Mouse (Mus musculus): ENCODE results near the gene Dab2ip.

Dab2ip gene

GRCm38 (mm10) chr2:35713460-35713859, 155.4 kb downstream of the Dab2ip start:
- in situ Hi-C loops (cut with MboI, MseI) = no loop called here

GRCm38 (mm10) chr2:35714742-35715167, 156.7 kb downstream of the Dab2ip start:
- in situ Hi-C loops (cut with MboI, MseI) = no loop called here

GRCm38 (mm10) chr2:35715485-35715884, 157.4 kb downstream of the Dab2ip start:
- in situ Hi-C loops (cut with MboI, MseI) = no loop called here

GRCm38 (mm10) chr2:35716175-35716574, 158.1 kb downstream of the Dab2ip start:
- in situ Hi-C loops (cut with MboI, MseI) = no loop called here

GRCm38 (mm10) chr2:35718003-35718500, 160.0 kb downstream of the Dab2ip start:
- in situ Hi-C loops (cut with MboI, MseI) = no loop called here

- in situ Hi-C loops (cut with MboI, MseI) = no loop called here
Observed at GRCm38 (mm10) chr2:35718662-35719061, 160.6 kb downstream of the Dab2ip start.

GRCm38 (mm10) chr2:35719230-35720005, 161.4 kb downstream of the Dab2ip start:
- in situ Hi-C loops (cut with MboI, MseI) = no loop called here

- in situ Hi-C loops (cut with MboI, MseI) = no loop called here
Observed at GRCm38 (mm10) chr2:35720104-35720503, 162.0 kb downstream of the Dab2ip start.

GRCm38 (mm10) chr2:35720550-35720949, 162.5 kb downstream of the Dab2ip start:
- in situ Hi-C loops (cut with MboI, MseI) = no loop called here

- in situ Hi-C loops (cut with MboI, MseI) = no loop called here
Observed at GRCm38 (mm10) chr2:35720956-35721355, 162.9 kb downstream of the Dab2ip start.

GRCm38 (mm10) chr2:35722821-35723220, 164.8 kb downstream of the Dab2ip start:
- in situ Hi-C loops (cut with MboI, MseI) = no loop called here

GRCm38 (mm10) chr2:35723267-35723666, 165.2 kb downstream of the Dab2ip start:
- in situ Hi-C loops (cut with MboI, MseI) = no loop called here

- in situ Hi-C loops (cut with MboI, MseI) = no loop called here
Observed at GRCm38 (mm10) chr2:35723691-35724090, 165.6 kb downstream of the Dab2ip start.

- in situ Hi-C loops (cut with MboI, MseI) = loop anchor here (25.0 kb wide), 1 partner anchor 641 kb away; no protein-coding TSS in a partner anchor
Observed at GRCm38 (mm10) chr2:35728633-35729032, 170.6 kb downstream of the Dab2ip start.

- in situ Hi-C loops (cut with MboI, MseI) = loop anchor here (25.0 kb wide), 1 partner anchor 642 kb away; no protein-coding TSS in a partner anchor
Observed at GRCm38 (mm10) chr2:35729077-35730065, 171.3 kb downstream of the Dab2ip start.

- in situ Hi-C loops (cut with MboI, MseI) = loop anchor here (25.0 kb wide), 1 partner anchor 645 kb away; no protein-coding TSS in a partner anchor
Observed at GRCm38 (mm10) chr2:35731671-35732449, 173.8 kb downstream of the Dab2ip start.

GRCm38 (mm10) chr2:35735001-35735400, 176.9 kb downstream of the Dab2ip start:
- in situ Hi-C loops (cut with MboI, MseI) = loop anchor here (25.0 kb wide), 1 partner anchor 648 kb away; no protein-coding TSS in a partner anchor

GRCm38 (mm10) chr2:35736061-35736460, 178.0 kb downstream of the Dab2ip start:
- in situ Hi-C loops (cut with MboI, MseI) = loop anchor here (25.0 kb wide), 1 partner anchor 649 kb away; no protein-coding TSS in a partner anchor

- in situ Hi-C loops (cut with MboI, MseI) = loop anchor here (25.0 kb wide), 1 partner anchor 650 kb away; no protein-coding TSS in a partner anchor
Observed at GRCm38 (mm10) chr2:35737467-35738027, 179.5 kb downstream of the Dab2ip start.

GRCm38 (mm10) chr2:35739669-35740254, 181.7 kb downstream of the Dab2ip start:
- in situ Hi-C loops (cut with MboI, MseI) = loop anchor here (25.0 kb wide), 1 partner anchor 652 kb away; no protein-coding TSS in a partner anchor

All from regulatory T cell (primary cell).